Mouse (Mus musculus): ENCODE data around the gene Flcn.

Gene Flcn

DNA sequence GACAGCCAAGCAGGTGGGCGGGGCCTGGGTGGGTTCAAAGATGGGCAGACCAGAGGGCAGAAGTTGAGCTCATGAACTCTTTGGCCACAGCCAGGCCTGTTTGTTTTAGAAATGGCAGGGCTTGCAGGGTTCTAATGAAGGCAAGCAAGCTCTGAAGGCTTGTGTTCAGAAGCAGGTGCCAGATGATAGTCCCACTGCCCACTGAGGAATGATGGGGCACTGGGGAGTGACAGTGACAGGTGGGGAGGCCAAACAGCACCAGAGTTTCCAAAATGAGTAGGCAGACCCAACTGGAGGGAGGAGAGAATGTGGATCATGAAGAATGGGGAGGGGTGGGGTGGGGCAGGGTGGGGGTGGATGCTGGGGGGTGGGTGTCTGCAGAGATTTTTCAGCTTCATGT is 4.6 kb downstream of the Flcn start:
- no peak for DNase-seq (ENCODE audit: low read depth, low spot score)

DNA sequence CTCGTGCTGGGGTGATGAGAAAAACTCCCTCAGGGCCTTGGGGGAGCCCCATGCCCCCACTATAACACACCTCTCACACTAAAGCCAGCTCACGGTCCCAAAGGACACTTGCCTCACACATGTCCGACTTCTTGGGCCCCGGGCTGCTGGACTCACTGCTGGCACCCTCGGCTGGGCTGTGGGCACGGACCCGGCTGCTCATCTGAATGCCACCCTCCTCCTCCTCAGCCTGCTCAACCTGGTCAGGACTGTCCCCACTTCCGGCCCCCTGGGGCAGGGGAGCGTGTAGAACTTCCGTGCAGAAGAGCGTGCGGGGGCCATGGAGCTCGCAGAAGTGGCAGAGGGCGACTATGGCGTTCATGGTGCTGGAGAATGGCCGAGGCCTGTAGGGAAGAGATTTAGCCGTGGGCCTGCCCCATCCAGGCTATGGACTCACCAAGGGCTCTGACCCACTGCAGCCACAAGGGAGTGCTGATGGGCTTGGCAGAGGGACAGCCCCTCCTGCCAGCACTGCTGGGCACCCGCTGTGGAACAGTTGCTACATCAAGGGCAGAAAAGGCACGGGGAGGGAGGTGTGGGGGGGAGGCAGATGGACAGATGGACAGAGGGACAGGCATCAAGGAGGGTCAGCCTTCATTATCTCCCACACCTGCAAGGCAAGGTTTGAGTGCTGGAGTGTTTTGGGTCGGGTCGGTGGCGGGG is 5.3 kb downstream of the Flcn start:
- peak; percentile 74 for DNase-seq (ENCODE audit: low read depth, low spot score)

GRCm38 (mm10) chr11:59803516-59803915 is 6.3 kb downstream of the Flcn start:
- DNase-seq (ENCODE audit: low read depth, low spot score): peak; percentile 65

DNA sequence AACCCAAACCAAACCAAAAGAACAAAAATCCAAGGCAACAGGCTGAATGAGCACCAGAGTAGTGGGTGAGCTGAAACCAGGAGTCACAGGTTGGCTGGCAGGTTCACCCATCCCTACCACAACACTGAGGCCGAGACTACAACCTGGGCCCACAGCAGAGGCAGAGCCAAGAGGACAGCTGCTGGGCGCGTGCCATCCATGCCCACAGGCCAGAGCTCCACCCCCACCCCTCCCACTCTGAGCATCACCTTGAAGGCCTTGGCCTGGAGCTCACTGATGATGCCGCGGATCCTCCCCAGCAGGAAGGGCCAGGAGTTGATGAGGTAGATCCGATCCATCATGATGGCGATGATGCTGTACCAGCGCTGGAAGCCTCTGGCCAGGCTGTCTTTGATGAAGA is 7.9 kb downstream of the Flcn start:
- DNase-seq (ENCODE audit: low read depth, low spot score): no peak

DNA sequence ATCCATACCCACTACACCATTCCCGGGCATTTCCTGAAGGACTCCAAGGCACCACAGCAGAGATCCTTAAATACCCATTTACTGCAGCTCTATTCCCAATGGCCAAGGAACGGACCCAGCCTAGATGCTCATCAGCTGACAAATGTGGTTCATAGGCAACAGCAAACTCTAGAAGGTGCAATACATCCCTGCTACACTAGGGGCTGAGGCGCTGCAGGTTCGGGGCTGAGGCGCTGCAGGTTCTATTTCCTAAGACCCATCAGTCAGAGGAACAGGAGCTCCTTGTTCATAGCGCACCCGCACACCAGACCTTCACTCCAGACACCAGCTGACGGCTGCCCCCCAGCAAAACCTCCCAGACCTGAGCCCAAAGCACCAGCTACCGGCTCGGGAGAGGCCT is 9.4 kb downstream of the Flcn start:
- DNase-seq (ENCODE audit: low read depth, low spot score): no peak

GRCm38 (mm10) chr11:59793390-59793789 is 16.4 kb downstream of the Flcn start:
- DNase-seq (ENCODE audit: low read depth, low spot score): no peak

- DNase-seq (ENCODE audit: low read depth, low spot score): no peak
These were observed 20.5 kb downstream of the Flcn start for GRCm38 (mm10) chr11:59789311-59789710.

DNA sequence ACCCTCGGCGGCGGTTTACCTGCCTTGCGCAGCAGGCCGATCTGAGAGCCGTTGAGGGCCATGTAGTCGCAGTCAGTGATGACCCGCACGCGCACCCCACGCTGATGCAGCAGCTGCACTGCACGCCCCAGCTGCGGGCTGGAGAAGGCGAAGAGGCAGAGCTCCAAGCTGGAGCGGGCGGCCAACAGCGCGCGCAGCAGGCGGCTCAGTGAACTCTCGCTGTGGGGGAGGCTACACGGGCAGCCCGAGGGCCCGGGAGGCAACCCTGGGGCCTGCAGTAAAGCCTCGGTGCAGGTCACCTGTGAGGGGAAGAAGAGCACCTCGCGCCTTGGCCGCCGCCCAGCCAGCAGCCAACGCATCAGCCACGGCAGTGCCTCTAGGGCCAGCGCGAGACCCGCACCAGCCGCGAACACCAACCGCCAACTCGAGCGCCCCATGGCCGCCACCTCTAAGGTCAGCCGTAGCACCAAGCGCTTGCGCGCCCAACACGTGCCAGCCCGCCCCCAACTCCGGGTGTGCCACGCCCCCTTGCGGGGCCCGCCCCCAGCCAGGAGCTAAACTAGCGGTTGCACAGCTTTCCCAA is 22.5 kb downstream of the Flcn start, which contains the start of gene Pld6:
Gene Pld6 (minus strand): TSS at position 447 of the 583 bp plus-strand sequence.
- no peak for DNase-seq (ENCODE audit: low read depth, low spot score)

GRCm38 (mm10) chr11:59786444-59787198 is 23.2 kb downstream of the Flcn start:
- no peak for DNase-seq (ENCODE audit: low read depth, low spot score)

DNA sequence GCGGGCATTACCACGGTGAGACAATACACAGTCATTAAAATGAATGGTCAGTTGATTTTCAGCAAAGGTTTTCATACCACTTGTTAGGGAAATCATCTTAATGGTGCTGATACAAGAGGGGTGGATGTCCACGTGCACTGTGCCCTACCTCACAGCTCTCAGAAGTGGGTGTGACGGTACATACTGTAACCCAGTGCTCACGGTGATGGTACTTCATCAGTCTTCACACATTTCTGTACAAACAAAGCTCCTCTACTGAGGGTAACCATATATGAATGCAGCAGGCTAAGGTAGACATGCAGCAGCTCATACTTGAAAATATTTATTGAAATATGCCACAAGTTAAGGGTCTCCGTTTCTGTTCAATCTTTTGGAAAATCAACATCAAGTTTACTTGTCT is 26.2 kb downstream of the Flcn start:
- DNase-seq (ENCODE audit: low read depth, low spot score): no peak

- no peak for DNase-seq (ENCODE audit: low read depth, low spot score)
These were observed 27.7 kb downstream of the Flcn start for GRCm38 (mm10) chr11:59782091-59782590.

- DNase-seq (ENCODE audit: low read depth, low spot score): no peak
These were observed 29.6 kb downstream of the Flcn start for GRCm38 (mm10) chr11:59780241-59780640.

DNA sequence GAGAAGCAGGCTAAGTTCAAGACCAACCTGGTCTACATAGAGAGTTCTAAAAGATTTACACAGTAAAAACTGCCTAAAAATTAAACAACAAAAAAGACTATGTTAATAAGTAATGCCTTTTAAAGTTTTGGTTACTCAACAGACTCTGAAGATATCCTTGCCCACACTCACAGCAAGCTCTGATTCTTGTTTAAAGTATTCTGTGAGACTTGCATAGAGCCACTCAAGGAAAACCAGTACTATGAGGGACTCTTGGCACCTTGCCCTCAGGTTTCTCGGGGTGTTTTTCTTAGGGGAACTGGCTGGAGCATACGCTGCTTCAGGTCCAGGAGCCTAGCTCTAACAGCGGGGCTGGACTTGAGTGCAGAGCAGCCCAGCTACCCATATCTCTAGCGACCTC is 30.4 kb downstream of the Flcn start:
- DNase-seq (ENCODE audit: low read depth, low spot score): no peak

DNA sequence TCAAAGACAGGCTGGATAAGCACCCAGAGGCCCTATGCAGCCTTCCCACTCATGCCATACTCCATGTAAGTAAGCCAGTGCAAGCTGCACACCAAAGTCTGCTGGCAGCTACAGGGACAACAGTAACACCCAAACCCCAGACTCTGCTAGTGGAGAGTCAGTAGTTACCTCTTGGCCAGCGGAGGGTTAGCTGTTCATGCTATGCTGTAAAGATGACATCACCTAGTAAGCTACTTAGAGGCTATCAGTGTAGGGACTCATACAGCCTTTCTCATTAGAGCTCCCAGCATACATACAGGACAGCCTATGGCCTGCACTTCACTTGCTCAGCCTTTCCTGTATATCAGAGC is 31.0 kb downstream of the Flcn start:
- no peak for DNase-seq (ENCODE audit: low read depth, low spot score)

GRCm38 (mm10) chr11:59778181-59778873 is 31.5 kb downstream of the Flcn start:
- DNase-seq (ENCODE audit: low read depth, low spot score): peak; percentile 47

DNA sequence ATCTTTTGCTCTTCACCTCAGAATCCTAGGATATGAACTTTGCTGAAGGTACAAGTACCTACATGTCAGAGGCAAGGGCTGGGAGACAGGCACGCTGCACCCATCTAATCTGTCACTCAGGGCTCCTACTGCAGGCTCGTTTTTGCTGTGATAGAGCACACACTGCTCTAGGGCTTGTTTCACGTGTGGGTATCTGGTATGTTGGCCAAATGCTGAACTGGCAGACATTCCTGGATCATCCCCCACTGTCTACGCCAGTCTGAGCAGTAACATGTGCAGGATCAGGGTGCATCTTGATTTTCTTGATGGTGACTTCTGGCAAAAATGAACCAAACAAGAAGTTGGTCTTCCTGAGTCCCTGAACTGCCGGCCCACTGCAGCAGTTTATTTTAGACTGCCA is 32.6 kb downstream of the Flcn start:
- no peak for DNase-seq (ENCODE audit: low read depth, low spot score)

DNA sequence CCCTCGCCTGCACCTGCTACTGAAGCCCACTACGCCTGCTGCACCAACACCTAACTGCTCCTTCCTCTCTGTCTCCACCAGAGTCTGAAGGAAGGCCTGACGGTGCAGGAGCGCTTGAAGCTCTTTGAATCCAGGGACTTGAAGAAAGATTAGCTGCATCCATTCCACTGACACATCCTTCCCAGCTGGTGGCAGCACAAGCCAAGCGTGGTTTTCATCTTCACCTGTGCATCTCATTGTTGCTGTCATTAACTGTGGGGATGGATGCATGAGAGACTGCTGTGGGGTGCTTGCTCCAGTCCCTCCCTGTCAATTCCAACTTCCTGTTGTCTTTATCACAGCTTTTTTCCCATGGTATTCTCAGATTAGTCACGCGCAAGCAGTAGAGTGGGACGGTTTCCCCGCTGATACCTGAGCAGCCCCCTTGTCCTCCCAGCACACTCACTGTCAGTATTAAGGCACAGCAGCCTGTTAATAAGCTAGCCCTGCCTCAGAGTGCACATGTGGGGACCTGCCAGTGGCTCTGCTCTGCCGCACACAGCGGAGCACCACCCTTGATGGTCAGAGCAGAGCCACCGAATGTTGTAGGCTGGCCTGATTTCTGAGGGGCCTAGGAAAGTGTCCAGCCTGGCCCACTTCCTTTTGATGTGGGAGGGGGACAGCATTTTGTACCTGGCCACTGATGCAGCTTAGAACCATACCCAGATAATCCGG is 34.2 kb downstream of the Flcn start:
- DNase-seq (ENCODE audit: low read depth, low spot score): no peak

DNA sequence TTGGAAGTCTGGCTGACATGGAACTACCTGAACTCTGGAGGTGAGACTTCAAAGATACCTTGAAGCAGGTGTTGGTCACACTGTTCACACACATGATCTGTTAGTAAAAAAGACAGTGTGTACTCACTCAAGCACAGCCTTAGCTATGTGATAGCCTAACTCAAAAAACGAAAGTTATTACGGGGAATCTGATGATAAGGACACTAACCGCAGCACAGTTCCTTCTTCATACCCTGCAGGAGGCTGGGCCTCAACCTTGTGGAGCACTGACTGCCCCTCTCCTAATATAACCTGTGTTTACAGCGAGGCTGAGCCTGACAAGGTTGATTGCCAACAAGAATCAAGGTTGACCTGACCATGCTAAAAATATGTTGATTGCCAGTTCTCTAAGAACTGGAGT is 35.3 kb downstream of the Flcn start:
- no peak for DNase-seq (ENCODE audit: low read depth, low spot score)

GRCm38 (mm10) chr11:59772902-59773301 is 36.9 kb downstream of the Flcn start:
- DNase-seq (ENCODE audit: low read depth, low spot score): no peak

GRCm38 (mm10) chr11:59772291-59772690 is 37.5 kb downstream of the Flcn start:
- no peak for DNase-seq (ENCODE audit: low read depth, low spot score)

GRCm38 (mm10) chr11:59770753-59771152 is 39.1 kb downstream of the Flcn start:
- DNase-seq (ENCODE audit: low read depth, low spot score): no peak

Data from skeletal muscle tissue, adult 2 months (tissue).